Mouse (Mus musculus): ENCODE measurements at regions not wholly inside any gene's neighbourhood (a gene's known extent, or its start where the extent isn't known, plus 50 kb on each side); places are given as distances from the start of the nearest gene placed in this dataset.

DNA sequence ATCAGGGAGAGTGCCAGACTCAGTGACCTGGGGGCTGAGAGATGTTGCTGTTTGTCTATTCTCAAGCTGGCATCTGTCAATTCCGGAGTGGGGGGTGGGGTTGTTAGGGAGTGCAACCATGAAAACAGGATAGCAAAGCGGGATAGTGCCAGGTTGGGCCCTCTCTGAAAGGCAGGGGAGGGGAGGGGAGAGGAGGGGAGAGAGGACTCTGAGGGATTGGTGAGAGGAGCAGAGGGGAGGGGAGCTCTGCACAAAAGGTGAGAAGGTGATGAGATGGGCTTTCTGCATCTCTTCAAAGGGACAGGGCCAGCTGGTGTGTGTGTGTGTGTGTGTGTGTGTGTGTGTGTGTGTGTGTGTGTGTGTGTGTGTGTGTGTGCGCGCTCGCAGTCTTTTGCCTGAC lies 61.6 kb upstream of the Pclo start:
- Histone ChIP-seq H3K9ac (ENCODE audit: low read depth, low read length, severe bottlenecking) (no peak overlapping the region), H3K4me3 (replicated peaks; ENCODE audit: low read length) (no peak overlapping the region), H3K27ac (replicated peaks; ENCODE audit: low read depth, low read length) (no peak overlapping the region), H3K36me3 (ENCODE audit: control insufficient read depth, insufficient read depth, low read length) (no peaks in the 10 kb centered on the region), H3K9me3 (ENCODE audit: control insufficient read depth, low read length) (no peaks in the 10 kb centered on the region), H3K27me3 (ENCODE audit: control insufficient read depth, insufficient read depth, low read length) (no peaks in the 10 kb centered on the region), H3K4me1 (ENCODE audit: control insufficient read depth, insufficient read depth, low read length) (no peaks in the 10 kb centered on the region), H3K4me2 (replicated peaks; ENCODE audit: low read depth, low read length, severe bottlenecking) (no peak overlapping the region)
- DNase-seq (ENCODE audit: low spot score), result no peak
- 27% methylated on average over 2 of the region's 5 CpGs for WGBS
- ATAC-seq (ENCODE audit: low FRiP score, low read depth), result no peak
- TF ChIP-seq POLR2A (IDR thresholded peaks at IDR 0.05; ENCODE audit: borderline replicate concordance, extremely low read depth, insufficient read depth, insufficient read length), result no peak

Measured in limb, embryonic 14.5 days (tissue).